Mouse (Mus musculus) natural killer cell, adult 2 months (primary cell): Measurements from ENCODE around the gene Fzd10.

Experiments
- DNase-seq, 2 experiments: peaks; one replicate each; pipeline ENCODE4 v3.0.0; 2022; ENCODE audit warnings: low spot score in 2 of 2

Gene Fzd10

DNA sequence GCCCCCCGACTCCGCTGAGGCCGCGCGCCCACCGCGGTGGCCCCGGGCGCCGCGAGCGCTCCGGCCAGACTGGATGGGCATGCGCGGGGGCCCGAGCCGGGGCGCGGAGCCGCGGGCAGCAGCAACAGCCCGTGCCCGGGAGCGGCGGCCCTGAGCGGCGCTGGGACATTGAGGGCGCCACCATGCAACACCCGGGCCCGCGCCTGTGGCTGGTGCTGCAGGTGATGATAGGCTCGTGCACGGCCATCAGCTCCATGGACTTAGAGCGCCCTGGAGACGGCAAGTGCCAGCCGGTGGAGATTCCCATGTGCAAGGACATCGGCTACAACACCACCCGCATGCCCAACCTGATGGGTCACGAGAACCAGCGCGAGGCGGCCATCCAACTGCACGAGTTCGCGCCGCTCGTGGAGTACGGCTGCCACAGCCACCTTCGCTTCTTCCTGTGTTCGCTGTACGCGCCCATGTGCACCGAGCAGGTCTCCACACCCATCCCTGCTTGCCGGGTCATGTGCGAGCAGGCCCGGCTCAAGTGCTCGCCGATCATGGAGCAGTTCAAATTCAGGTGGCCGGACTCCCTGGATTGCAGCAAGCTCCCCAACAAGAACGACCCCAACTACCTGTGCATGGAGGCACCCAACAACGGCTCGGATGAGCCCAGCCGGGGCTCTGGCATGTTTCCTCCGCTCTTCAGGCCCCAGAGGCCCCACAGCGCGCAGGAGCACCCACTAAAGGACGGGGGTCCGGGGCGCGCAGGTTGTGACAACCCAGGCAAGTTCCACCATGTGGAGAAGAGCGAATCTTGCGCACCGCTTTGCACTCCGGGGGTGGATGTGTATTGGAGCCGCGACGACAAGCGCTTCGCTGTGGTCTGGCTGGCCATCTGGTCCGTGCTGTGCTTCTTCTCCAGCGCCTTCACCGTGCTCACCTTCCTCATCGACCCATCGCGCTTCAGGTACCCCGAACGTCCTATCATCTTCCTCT is 684 bp downstream of the Fzd10 start:
- DNase-seq, result no peak

DNA sequence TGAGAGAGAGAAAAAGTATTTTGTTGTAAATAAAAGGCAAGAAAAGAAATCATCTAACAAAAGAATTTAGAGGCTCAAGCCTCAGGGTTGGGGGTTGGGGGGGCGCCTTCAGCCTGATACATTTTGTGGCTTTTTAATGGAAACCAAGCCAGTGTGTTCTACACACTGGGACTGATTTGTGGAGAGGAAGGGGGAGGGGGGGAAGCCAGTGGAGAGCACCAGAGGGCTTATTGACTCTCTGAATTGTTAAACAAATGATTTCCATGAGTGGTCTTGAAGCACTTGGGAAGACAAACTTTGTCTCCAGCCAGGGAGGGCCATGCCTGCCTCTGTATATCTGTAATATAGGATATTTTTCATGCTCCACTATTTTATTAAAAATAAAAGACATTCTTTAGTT is 3.0 kb downstream of the Fzd10 start:
- DNase-seq, result no peak

DNA sequence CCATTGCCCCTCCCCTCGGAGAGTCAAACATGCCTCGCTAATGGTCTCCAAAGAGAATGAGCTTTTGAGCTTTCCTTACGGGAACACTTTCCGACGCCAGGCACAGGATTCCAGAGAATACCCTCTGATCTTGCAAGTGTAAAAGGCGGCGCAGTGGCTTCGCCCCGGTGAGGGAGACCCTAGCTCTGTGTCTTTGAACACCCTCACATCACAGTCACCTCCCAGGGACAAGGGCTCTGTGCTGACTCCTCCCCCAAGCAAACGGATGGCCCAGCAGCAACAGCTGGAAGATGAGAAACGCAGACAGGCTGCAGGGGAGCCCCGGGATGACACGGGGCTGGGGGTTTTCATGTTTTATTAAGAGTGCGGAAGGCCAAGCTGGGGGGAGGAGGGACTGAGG is 6.0 kb downstream of the Fzd10 start:
- DNase-seq, result no peak

DNA sequence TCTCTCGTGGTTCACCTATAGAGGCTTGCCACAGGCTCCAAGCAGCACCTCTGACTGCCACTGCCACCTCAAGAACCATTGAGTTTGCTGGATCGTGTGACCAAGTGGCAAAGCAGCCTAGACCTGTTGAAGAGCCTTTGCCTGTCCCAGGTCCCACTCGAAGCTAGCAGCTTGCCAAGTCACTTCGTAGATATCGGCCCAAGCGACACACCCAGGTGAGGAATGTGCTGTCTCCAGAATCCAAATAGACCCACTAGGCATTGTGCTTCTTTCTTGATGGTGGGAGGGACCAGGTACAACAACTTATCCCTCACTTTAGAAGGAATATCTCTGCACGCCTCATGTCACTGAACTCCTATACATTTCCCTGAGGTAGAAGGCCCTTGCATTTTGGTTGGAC is 8.4 kb downstream of the Fzd10 start:
- DNase-seq, result no peak

DNA sequence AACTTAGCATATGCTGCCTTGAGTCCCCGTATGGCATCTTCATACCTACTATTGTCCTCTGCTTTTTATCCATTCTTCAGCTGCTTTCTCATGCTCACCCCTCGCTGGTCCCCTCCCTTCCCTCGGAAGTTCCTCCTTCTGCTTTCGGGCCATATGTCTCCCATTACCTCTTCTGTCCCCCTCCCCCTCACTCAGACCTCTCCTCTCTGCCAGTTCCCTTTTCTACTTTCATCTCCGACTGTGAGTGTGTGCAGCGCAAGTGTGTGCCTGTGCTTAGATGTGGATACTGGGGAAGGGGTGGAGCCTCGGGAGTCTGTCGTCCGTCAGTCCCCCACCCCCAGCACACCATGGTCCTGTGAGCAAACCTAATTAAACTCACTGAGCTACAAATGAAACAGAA is 17.0 kb downstream of the Fzd10 start:
- no peak for DNase-seq

DNA sequence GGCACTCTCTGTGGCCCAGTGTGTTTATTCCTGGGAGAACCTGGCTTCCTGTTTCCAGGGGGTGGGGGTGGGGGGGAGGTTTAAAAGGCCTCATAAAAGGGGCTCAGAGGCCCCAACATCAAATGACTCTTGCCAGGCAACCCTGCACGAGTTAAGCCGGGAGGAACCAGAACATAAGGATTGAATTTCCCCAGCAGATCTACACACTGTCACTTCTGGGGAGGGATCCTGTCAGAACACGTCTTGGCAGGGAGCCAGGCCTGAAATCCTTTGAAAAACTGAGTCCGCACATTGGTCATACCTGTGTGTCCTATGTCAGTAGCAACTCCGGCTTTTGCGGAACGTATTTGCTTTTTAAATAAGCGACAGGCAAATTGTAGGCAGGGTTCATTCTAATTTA is 19.3 kb downstream of the Fzd10 start:
- DNase-seq, result no peak

DNA sequence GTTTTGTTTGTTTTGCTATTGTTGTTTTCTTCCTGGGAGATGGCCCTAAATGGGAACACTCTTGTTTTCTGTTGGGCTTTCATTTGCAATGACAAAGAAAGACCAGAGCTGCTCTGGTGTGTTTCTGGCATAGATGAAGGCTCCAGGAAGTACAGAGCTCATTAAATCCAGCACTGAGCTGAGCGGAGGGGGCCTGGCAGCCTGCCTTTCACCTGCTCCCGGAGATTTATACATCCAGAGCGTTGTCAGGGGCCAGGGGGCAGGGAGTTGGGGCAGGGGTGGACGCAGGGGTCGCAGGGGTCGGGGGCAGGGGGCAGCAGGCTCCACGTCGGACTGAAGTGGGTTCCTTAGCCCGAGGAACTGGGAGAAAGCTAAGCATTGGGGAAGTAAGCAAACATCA is 19.8 kb downstream of the Fzd10 start:
- DNase-seq, result no peak

DNA sequence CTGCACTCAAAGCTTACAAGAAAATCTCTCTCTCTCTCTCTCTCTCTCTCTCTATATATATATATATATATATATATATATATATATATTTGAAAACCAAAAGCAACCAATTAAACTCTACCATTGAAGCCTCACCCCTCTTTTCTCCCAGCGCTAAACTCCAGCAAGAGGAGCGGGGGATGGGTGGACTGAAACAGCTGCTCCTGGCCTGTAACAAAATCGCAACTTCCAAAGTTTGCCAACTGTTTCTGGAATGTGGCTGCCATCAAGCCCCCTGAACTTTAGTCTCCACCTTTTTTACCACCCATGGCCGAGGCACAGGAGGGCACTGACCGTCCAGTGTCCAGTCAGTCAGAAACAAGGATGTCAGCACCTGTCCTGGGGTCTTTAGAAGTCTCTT is 27.1 kb downstream of the Fzd10 start:
- no peak for DNase-seq

DNA sequence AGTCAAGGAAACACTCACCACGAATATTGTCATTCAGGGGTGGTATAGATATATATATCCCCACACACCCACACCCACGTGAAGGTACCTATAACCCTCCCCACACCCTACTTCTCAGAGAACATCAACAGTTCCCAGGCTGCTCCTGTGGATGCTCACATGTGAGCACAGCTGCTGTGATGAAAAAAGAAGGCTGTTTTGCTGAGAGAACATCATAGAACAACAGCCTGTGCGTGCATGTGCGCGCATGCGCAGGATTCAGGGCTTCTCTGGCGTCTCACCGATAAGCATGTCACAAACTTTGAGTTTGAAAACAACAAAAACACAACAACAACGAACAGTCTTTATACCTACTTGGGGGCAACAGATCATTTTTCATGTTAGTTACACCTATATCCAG is 36.0 kb downstream of the Fzd10 start:
- DNase-seq, result no peak

DNA sequence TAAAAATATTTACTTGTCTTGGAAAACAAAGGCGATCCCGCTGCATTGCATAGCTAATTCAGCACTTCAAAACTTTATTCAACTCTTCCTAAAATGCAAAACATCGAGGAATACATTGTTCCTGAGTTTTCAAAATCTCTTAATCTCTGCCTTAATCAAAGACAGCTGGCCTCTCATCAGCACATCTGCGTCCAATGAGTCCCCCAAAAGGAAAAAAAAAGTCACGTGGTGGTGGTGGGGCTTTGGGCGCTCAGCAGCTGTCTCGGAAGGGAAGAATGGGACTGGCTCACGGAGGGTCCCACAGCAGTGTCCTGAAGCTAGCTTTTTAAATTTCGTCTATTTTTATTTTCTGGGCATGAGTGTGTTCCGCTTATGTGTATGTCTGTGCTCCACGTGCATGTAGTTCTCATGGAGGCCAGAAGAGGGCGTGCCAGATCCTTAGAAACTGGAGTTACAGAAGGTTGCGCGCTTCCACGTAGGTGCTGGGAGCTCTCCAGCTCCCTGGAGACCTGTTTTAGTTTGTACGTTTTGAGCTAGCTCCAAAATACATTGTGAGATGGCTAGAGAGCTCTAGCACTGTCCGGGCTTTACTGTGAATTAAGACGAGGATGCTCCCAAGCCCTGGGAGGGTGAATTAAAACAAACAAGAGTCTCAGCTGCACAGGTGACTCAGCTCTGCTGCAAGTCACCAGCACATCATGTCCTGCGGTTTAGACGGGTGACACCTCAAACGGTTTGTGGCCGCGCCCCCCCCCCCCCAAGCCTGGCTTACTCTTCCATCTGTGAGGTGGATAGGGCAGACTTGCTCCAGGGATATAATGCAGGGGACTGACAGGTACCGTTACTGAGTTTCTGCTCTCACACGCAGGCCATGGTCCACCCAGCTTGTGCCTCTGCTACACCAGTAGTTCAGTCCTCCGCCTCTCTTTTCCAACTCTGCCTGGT is 36.7 kb downstream of the Fzd10 start:
- no peak for DNase-seq

DNA sequence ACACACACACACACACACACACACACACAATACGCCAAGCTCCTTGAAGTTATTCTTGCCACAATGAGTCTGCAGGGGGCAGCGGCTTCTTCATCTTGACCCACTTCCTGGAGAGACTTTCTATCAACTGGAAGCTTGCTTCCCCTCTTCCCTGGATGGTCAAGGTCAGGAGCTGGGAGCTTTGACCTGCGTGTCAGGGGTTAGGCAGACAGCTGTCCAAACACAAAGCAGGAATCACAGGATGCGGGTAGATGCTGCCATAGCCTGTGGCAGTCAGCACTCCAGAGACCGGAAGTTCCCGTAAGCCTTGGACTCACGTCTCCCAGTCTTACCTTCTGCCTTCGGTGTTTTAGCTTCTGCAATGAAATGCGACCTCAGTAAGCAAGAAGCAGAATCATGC is 38.1 kb downstream of the Fzd10 start:
- no peak for DNase-seq

DNA sequence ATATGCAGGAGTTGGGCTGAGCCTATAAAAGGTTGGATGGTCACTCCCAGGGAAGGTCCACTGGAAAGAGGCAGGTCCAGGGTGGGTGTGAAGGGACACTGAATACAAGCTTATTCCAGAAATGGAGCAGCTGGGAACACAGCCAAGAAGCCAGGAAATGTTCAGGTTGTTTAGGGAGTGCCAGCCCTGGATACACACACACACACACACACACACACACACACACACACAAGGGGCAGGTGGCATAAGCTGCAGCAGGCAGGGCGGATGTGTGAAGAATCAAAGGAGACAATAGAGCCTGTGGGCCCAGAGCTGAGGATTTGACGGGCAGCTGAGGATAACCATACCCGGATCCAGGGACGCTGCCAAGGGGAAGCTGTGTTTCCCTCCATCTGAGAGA is 42.4 kb downstream of the Fzd10 start:
- no peak for DNase-seq

DNA sequence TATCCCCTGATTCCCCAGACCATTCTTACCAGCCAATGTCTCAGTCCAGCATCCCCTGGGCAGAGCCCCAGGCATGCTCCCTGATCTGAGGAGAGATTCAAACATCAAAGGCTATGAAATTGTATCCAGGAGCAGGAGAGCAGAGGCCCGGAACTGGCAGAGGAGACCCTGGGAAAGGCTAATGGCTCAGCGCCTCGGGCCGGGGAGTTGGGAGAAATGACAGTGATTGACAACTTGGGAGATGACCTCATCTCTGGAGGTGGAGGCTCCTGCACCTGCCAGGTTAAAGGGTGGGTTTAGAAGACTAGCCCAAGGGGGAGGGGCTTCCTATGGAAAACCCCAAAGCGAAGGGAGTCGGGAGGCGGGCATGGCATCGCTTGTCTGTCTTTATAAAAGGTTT is 45.1 kb downstream of the Fzd10 start:
- DNase-seq, result no peak

DNA sequence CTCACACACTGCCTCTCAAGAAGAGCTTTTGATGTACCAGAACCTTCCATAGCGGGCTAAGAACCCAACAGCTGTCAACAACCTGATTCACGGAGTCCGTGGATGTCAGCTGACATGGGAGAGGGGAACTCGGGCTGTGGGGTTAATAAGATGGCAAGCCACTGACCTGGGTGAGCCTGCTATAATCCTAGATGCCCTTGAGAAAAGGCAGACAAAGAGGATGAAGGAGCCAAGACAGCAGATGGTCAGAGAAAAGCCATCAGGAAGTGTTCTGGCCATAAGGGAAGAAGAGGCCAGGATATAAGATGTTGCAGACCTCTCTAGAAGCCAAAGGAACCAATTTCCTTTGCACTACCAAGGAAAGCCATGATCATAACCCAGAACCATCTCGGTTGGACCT is 45.6 kb downstream of the Fzd10 start:
- no peak for DNase-seq

DNA sequence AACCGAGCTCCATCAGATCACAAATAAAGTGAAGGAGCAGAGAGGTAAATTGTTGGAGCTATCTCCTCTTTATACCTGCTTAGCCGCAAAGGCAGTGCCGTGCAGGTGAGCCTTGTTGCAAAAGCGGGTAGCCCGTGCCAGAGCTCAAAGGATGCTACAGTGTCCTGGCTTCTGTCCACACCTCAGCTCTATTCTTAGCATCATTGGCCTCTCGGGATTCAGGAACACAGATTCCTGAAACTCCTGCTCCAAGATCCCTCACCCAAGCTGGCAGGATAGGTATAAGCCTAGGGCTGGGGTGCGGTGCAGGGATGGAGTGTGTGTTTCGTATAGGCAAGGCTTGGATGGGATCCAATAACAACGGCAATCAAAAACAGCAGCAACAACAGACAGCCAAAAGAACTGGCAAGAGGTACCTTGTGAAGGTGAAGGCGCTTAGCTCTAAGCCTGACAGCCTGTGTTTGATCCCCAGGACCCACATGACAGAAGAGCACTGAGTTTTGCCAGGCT is 46.6 kb downstream of the Fzd10 start:
- DNase-seq, result no peak

DNA sequence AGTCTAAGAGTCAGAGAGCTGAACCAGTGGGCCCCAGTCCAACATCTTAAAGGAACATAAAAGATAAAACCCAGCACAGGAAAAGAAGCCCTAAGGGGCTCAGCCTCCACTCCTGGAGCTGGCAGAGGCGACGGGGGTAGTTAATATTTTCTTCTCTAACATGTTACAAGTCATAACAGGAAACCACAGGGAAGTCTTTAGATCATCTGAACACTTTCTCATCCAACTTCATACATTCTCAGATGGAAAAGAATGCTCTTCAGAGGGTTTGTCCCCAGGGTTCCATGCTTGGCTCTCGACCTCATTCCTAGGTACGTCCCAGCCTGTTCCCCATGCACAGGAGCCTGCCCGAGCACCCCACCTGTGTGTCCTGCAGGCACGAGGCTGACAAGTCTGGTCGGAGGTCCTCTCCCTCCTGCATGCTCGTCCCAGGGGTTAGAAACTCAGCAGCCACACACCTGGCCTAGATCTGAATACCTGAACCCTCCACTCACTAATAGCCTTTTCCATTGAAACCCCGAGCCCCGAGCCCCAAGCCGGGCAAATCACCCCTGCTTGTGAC is 48.8 kb downstream of the Fzd10 start:
- no peak for DNase-seq
